Mouse (Mus musculus) heart, postnatal 0 days (tissue): ENCODE measurements around the gene Schip1.

Source experiments
- CTCF ChIP-seq: IDR thresholded peaks from 2 replicates; pipeline ENCODE4 v1.5.1; 2016; ENCODE audit warnings: antibody characterized with exemption, control low read depth, low read depth
- EP300 ChIP-seq: IDR thresholded peaks from 2 replicates; pipeline ENCODE4 v1.6.1; 2016; ENCODE audit warnings: antibody characterized with exemption, low read depth

DNA sequence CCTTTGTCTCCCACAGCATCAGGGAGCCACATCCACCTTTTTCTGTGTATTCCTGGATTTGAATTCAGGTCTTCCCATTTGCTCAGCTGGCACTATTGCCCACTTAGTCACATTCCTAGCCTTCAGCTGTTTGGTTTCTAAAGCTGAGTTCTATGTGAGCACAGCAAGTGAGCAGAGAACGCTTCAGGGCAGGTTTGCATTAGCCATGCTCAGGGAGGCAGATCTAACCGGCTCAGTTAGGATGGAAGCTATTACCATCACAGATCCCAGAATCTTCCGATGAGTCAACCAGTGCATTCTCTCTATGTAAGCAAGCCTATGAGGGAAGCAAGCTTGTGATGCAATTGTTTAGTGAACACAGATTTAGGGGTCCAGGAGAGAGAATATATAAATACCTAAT is 320.9 kb downstream of the Schip1 start:
- TF ChIP-seq CTCF (no peak), EP300 (no peak)
